Mouse (Mus musculus) bone marrow macrophage, adult 2 months (primary cell): ENCODE data around the gene Ogt.

Source experiments
- CTCF ChIP-seq: IDR thresholded peaks from 2 replicates; pipeline ENCODE4 v1.5.1; 2012; ENCODE audit warnings: low read depth, mild to moderate bottlenecking, low read length, moderate library complexity
- POLR2A ChIP-seq: IDR thresholded peaks from 2 replicates; pipeline ENCODE4 v1.6.1; 2012; ENCODE audit warnings: mild to moderate bottlenecking, low read depth, low read length, borderline replicate concordance

DNA sequence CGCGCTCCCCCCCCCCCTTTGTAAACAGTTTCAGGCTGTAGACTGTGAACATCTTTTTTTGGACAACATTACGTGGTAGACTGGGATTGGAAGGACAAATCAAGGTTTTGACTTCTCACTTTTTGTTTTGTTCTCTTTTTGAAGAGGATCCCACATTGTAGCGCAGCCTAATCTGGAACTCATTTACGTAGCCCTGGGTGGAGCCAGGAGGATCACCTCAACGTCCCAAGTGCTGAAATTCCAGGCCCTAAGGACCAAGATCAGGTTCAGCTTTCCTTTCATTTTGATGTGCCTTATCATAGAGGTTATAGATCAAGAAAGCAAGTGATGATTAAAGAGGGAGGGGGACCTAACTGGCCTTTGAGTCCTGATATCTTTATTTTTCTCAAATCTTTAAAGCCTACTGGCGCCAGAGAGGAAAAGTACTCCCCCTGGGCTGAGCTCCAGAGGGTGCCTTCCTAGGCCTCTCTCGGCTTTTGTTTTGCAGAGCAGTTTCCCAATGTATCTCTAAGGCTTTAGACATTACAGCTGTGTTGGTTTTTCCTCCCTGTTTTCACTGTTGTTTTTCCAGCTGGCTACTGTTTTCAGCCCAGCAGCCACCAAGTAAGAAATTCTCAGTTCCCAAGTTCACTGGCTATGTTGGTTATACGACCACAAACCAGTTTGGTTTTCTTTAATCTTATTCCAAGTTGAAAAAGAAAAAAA lies 2.9 kb upstream of the Ogt start:
- TF ChIP-seq POLR2A = no peak
- TF ChIP-seq CTCF = no peak
